Mouse (Mus musculus) 416B (cell line): ENCODE results near the gene Kcnip2.
A peak's percentile ranks its signal among the peaks of the same experiment; 100 is the strongest.

Experiments used
- DNase-seq: peaks from one replicate; pipeline ENCODE4 v3.0.0; 2011; ENCODE audit warnings: low read depth

Gene Kcnip2

GRCm38 (mm10) chr19:45780350-45780915 is 35.4 kb downstream of the Kcnip2 start:
- DNase-seq: no peak

- DNase-seq: no peak
Observed at GRCm38 (mm10) chr19:45775486-45775885, 40.4 kb downstream of the Kcnip2 start.

GRCm38 (mm10) chr19:45771501-45771900 is 44.4 kb downstream of the Kcnip2 start:
- peak; percentile 90 for DNase-seq

- no peak for DNase-seq
Observed at GRCm38 (mm10) chr19:45760810-45761209, 55.1 kb downstream of the Kcnip2 start.

GRCm38 (mm10) chr19:45758671-45759070 is 57.2 kb downstream of the Kcnip2 start:
- no peak for DNase-seq

GRCm38 (mm10) chr19:45753551-45753950 is 62.3 kb downstream of the Kcnip2 start:
- DNase-seq: no peak

GRCm38 (mm10) chr19:45751881-45752280 is 64.0 kb downstream of the Kcnip2 start:
- DNase-seq: peak; percentile 82

GRCm38 (mm10) chr19:45749243-45750043 is 66.4 kb downstream of the Kcnip2 start, which contains the start of gene Npm3:
Gene Npm3, minus strand, starts transcription at chr19:45749591.
- peak; percentile 85 for DNase-seq

GRCm38 (mm10) chr19:45748691-45749242 is 67.1 kb downstream of the Kcnip2 start:
- DNase-seq: peak; percentile 59

- peak; percentile 20 for DNase-seq
Observed at GRCm38 (mm10) chr19:45748206-45748605, 67.7 kb downstream of the Kcnip2 start.

- DNase-seq: peak; percentile 92
Observed at GRCm38 (mm10) chr19:45747028-45747867, 68.6 kb downstream of the Kcnip2 start.

GRCm38 (mm10) chr19:45746153-45747020 is 69.5 kb downstream of the Kcnip2 start:
- DNase-seq: peak; percentile 71

- DNase-seq: no peak
Observed at GRCm38 (mm10) chr19:45745344-45746152, 70.3 kb downstream of the Kcnip2 start.

GRCm38 (mm10) chr19:45743619-45744018 is 72.2 kb downstream of the Kcnip2 start:
- DNase-seq: no peak

GRCm38 (mm10) chr19:45742984-45743575 is 72.8 kb downstream of the Kcnip2 start:
- DNase-seq: no peak

- no peak for DNase-seq
Observed at GRCm38 (mm10) chr19:45742218-45742983, 73.5 kb downstream of the Kcnip2 start, which contains the start of gene Fgf8. Gene Fgf8, minus strand, starts transcription at chr19:45742915.
